Mouse (Mus musculus): ENCODE measurements around the gene Gpn3. TPM values are rescaled to one million over a fixed set of nuclear protein-coding genes. Genes with fewer than 3 reads are reported as not detected.
A peak's percentile ranks its signal among the peaks of the same experiment; 100 is the strongest.
"Not testable (repeated sequence)": the region's sequence is repeated elsewhere in the genome, so short reads cannot be mapped to it uniquely, and the experiment has no call there.

Gene Gpn3
- total RNA-seq, 2 experiments from 2014 or later = 35.0 to 42.2 TPM

DNA sequence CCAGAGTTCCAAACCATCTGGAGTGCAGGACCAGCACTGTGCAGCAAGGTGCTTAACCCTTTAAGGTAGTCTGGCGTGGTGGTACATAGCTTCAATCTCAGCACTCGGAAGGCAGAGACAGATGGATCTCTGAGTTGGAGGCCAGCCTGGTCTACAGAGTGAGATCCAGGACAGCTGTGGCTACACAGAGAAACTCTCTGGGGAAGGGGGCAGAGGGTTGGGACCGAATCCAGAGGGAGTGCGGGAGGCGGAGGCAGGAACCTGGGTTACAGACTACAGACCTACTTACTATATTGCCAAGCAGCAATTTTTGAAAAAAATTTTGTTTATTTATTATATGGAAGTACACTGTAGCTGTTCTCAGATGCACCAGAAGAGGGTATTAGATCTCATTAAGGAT, 42.7 kb downstream of the Gpn3 start:
- ATAC-seq (replicated peaks; ENCODE audit: poor library complexity, severe bottlenecking) = no peak

- ATAC-seq (replicated peaks; ENCODE audit: poor library complexity, severe bottlenecking) = no peak
These were observed 43.8 kb downstream of the Gpn3 start for GRCm38 (mm10) chr5:122415465-122415864.

DNA sequence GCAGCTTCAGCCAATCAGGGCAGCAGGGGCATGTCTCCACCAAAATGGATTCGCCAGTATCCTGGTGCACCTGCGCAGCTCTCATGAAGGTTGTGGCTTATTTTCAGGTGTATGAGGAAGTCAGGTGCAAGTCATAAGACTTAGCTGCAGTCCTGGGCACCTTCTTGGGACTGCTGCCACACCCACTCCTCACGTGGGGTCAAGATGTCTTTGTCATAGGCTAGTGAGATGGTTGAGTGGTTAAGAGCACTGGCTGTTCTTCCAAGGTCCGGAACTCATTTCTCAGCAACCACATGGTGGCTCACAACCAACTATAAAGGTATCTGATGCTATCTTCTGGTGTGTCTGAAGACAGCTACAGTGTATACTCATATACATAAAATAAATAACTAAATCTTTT, 49.0 kb downstream of the Gpn3 start:
- ATAC-seq (replicated peaks; ENCODE audit: poor library complexity, severe bottlenecking) = not testable (repeated sequence)

DNA sequence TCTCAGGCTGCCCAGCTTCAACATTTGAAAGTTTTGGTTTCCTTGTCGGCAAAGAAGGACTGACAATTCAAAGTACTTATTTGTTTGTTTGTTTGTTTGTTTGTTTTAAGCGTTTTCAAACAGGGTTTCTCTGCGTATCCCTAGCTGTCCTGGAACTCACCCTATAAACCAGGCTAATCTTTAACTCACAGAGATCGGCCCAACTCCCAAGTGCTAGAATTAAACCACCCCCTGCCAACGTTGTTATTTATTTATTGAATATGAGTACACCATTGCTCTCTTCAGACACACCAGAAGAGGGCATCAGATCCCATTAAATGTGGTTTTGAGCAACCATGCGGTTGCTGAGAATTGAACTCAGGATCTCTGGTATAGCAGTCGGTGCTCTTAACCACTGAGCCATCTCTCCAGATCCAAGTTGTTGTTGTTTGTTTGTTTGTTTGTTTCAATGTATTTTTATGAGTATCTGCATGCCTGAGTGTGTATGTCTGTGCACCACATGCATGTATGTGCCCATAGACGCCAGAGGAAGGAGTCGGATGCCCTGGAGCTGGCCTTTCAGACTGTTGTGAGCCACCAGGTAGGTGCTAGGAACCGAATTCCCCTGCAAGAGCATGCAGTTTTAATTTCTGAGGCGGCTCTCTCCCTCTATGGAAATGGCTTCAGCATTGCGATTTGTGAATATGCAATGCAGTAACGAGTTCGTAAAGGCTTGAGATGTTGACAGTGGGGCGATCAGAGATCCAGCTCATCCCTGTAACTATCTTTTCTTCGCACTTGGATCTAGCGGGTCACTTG, 49.8 kb downstream of the Gpn3 start, which contains the start of gene Anapc7:
Anapc7 (plus strand) TSS at position 423 of the 798 bp plus-strand sequence.
- ATAC-seq (replicated peaks; ENCODE audit: poor library complexity, severe bottlenecking) = no peak; the same call in none of the 2 replicates

- ATAC-seq (replicated peaks; ENCODE audit: poor library complexity, severe bottlenecking) = peak; percentile 91
These were observed 50.6 kb downstream of the Gpn3 start for GRCm38 (mm10) chr5:122422071-122422964.

DNA sequence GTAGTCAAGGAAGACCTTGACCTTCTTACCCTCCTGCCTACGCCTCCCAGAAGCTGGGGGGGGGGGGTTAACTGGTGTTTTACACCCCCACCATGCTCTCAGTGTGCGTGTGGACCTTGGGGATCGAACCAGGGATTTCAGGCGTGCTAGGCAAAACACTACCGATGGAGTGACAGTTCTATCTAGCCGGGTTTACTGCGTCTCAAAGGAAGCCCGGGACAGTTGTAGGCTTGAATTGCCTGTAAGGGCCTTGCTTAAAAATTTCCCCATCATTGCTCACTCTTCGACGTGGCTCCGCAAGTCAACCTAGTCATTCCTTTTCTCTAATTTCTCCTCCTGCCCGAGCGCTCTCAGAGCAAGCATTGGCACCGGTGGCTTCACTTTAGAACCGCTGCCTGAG, 51.4 kb downstream of the Gpn3 start:
- no peak for ATAC-seq (replicated peaks; ENCODE audit: poor library complexity, severe bottlenecking)

DNA sequence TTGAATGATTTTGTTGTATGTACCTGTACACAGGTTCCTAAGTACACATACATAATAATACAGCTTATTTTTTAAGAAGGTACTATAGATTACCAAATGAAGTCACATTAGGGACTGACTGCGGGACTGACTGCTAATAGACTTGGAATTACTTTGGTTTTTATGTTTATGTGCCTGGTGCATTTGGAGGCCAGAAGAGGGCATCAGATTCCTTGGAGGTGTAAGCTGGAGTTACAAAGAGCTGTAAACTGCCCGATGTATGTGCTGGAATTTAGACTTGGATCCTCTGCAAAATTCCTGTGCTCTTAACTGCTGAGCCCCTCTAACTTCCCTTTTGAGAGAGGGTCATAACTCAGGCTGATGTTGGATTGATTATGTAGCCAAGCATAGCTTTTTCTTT, 53.9 kb downstream of the Gpn3 start:
- no peak for ATAC-seq (replicated peaks; ENCODE audit: poor library complexity, severe bottlenecking)

- ATAC-seq (replicated peaks; ENCODE audit: poor library complexity, severe bottlenecking) = no peak
These were observed 58.5 kb downstream of the Gpn3 start for GRCm38 (mm10) chr5:122430036-122430775.

GRCm38 (mm10) chr5:122431221-122431620, 59.5 kb downstream of the Gpn3 start:
- ATAC-seq (replicated peaks; ENCODE audit: poor library complexity, severe bottlenecking) = no peak

Other genes with a start within 250 kb of the Gpn3 start
- 1.1 and 2.0 TPM in 2 replicates for gene Ccdc63, start 231.1 kb upstream of the Gpn3 start, total RNA-seq (2014; fragmentation: Nextera tagmentation)
- gene Ccdc63, start 231.1 kb upstream of the Gpn3 start, total RNA-seq (2017) = 0.60 TPM in 1 of 2 replicates, not detected in the other
- 284 and 366 TPM in 2 replicates for gene Ppp1cc, start 213.6 kb upstream of the Gpn3 start, total RNA-seq (2014; fragmentation: Nextera tagmentation)
- 247 and 254 TPM in 2 replicates for gene Ppp1cc, start 213.6 kb upstream of the Gpn3 start, total RNA-seq (2017)
- 53.8 and 59.5 TPM in 2 replicates for gene Hvcn1, start 165.1 kb upstream of the Gpn3 start, total RNA-seq (2014; fragmentation: Nextera tagmentation)
- gene Hvcn1, start 165.1 kb upstream of the Gpn3 start, total RNA-seq (2017) = 66.8 and 84.3 TPM in 2 replicates
- 7.2 and 9.3 TPM in 2 replicates for gene Tctn1, start 107.4 kb upstream of the Gpn3 start, total RNA-seq (2014; fragmentation: Nextera tagmentation)
- 1.8 and 4.3 TPM in 2 replicates for gene Tctn1, start 107.4 kb upstream of the Gpn3 start, total RNA-seq (2017)
- 12.0 and 14.8 TPM in 2 replicates for gene Pptc7, start 87.5 kb upstream of the Gpn3 start, total RNA-seq (2014; fragmentation: Nextera tagmentation)
- gene Pptc7, start 87.5 kb upstream of the Gpn3 start, total RNA-seq (2017) = 17.2 TPM in 2 replicates
- 1.2 and 3.3 TPM in 2 replicates for gene Rad9b, start 17.6 kb upstream of the Gpn3 start, total RNA-seq (2014; fragmentation: Nextera tagmentation)
- gene Rad9b, start 17.6 kb upstream of the Gpn3 start, total RNA-seq (2017) = 4.6 and 5.6 TPM in 2 replicates
- 118 and 128 TPM in 2 replicates for gene Vps29, start 17.5 kb upstream of the Gpn3 start, total RNA-seq (2014; fragmentation: Nextera tagmentation)
- gene Vps29, start 17.5 kb upstream of the Gpn3 start, total RNA-seq (2017) = 89.8 and 105 TPM in 2 replicates
- gene Fam216a, start 488 bp downstream of the Gpn3 start, total RNA-seq (2014; fragmentation: Nextera tagmentation) = 13.4 and 21.1 TPM in 2 replicates
- 51.9 and 57.9 TPM in 2 replicates for gene Fam216a, start 488 bp downstream of the Gpn3 start, total RNA-seq (2017)
- gene Arpc3, start 20.0 kb downstream of the Gpn3 start, total RNA-seq (2014; fragmentation: Nextera tagmentation) = 271 and 276 TPM in 2 replicates
- gene Arpc3, start 20.0 kb downstream of the Gpn3 start, total RNA-seq (2017) = 988 and 1,056 TPM in 2 replicates
- 13.8 and 27.3 TPM in 2 replicates for gene Anapc7, start 49.8 kb downstream of the Gpn3 start, total RNA-seq (2014; fragmentation: Nextera tagmentation)
- gene Anapc7, start 49.8 kb downstream of the Gpn3 start, total RNA-seq (2017) = 17.5 and 24.2 TPM in 2 replicates
- 71.0 and 77.6 TPM in 2 replicates for gene Atp2a2, start 130.3 kb downstream of the Gpn3 start, total RNA-seq (2014; fragmentation: Nextera tagmentation)
- gene Atp2a2, start 130.3 kb downstream of the Gpn3 start, total RNA-seq (2017) = 112 and 118 TPM in 2 replicates
- gene Ift81, start 242.6 kb downstream of the Gpn3 start, total RNA-seq (2014; fragmentation: Nextera tagmentation) = 0.67 and 1.5 TPM in 2 replicates
- gene Ift81, start 242.6 kb downstream of the Gpn3 start, total RNA-seq (2017) = 2.7 and 9.5 TPM in 2 replicates

Measured in granulocyte monocyte progenitor cell, adult 5-6 weeks (primary cell).